Mouse (Mus musculus): ENCODE measurements at regions not wholly inside any gene's neighbourhood (a gene's known extent, or its start where the extent isn't known, plus 50 kb on each side); places are given as distances from the start of the nearest gene placed in this dataset.

DNA sequence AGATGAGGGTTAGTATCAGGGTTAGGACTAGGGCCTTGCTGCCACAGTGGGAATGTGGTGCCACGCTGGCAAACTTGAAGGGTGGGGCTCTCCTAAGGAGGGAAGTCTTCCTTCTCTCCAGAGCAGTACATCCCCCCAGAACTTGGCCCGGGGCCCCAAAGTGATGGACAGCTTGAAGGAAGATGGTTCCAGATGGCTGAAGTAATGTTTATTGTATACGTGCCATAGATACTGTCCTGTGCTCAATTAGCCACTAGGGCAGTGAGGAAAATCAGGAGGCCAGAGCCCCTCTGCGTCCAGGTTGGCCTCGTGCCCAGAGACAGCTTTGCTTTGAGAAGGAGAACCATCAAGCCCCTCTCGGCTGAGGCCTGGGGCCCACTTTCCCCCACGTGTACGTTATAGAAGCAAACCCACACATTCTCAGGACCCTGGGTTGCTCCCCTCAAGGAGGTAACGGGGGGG, 239.0 kb upstream of the Rtl1 start:
- H3K9ac ChIP-seq (replicated peaks; ENCODE audit: low read length, poor library complexity, severe bottlenecking): no peak overlapping the region
- no peaks in the 10 kb centered on the region for H3K27me3 ChIP-seq (ENCODE audit: insufficient read depth, low read length)
- H3K4me2 ChIP-seq (ENCODE audit: low read depth, low read length, poor library complexity, severe bottlenecking): no peak overlapping the region
- WGBS: 33% methylated on average over 9 of the region's 9 CpGs
- no peaks in the 10 kb centered on the region for H3K9me3 ChIP-seq (ENCODE audit: low read length)
- H3K4me3 ChIP-seq (ENCODE audit: low read depth, low read length): no peak overlapping the region
- no peak overlapping the region for H3K27ac ChIP-seq (ENCODE audit: low read depth, low read length)
- DNase-seq (ENCODE audit: low spot score) (peak; percentile 81), ATAC-seq (ENCODE audit: low FRiP score) (no peak)
- no peaks in the 10 kb centered on the region for H3K36me3 ChIP-seq (ENCODE audit: insufficient read depth, low read length)
- no peaks in the 10 kb centered on the region for H3K4me1 ChIP-seq (ENCODE audit: insufficient read depth, low read length)
- TF ChIP-seq CTCF (IDR thresholded peaks at IDR 0.05): no peak

DNA sequence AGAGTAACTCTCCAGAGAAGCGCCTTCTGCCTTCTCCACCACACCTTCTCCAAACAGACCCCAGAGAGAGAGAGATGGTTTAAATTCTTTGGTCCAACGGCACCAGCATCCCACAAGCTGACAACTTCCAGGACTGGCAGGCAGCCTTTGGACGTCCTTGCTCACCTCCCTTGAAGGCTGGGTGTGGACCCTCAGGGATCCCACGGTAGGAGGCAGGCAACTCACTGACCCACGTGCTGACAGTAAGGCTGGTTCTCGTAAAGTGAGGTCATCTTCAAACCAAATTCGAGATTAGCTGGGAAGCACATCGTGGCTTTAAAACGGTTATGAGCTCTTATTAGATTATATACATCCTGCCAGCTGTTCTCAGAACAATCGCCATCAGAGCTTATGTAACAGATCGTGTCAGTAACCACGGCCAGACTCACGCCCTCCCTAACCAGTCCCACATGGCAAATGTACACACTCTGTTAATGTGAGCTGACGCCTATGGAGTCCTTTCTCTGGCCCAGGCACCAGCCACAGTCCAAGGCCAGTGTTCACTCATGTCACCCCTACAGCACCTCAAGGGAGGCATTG, 239.9 kb upstream of the Rtl1 start:
- Histone ChIP-seq H3K9me3 (ENCODE audit: low read length) (no peaks in the 10 kb centered on the region), H3K27ac (ENCODE audit: low read depth, low read length) (no peak overlapping the region), H3K27me3 (ENCODE audit: insufficient read depth, low read length) (no peaks in the 10 kb centered on the region), H3K36me3 (ENCODE audit: insufficient read depth, low read length) (no peaks in the 10 kb centered on the region), H3K9ac (replicated peaks; ENCODE audit: low read length, poor library complexity, severe bottlenecking) (no peak overlapping the region), H3K4me3 (ENCODE audit: low read depth, low read length) (no peak overlapping the region), H3K4me2 (ENCODE audit: low read depth, low read length, poor library complexity, severe bottlenecking) (no peak overlapping the region), H3K4me1 (ENCODE audit: insufficient read depth, low read length) (no peaks in the 10 kb centered on the region)
- no peak for TF ChIP-seq CTCF (IDR thresholded peaks at IDR 0.05)
- ATAC-seq (ENCODE audit: low FRiP score): no peak
- no peak for DNase-seq (ENCODE audit: low spot score)
- WGBS: 67% methylated on average over 14 of the region's 14 CpGs

- no peaks in the 10 kb centered on the region for H3K27me3 ChIP-seq (ENCODE audit: insufficient read depth, low read length)
- H3K27ac ChIP-seq (ENCODE audit: low read depth, low read length): no peak overlapping the region
- DNase-seq (ENCODE audit: low spot score) (no peak), ATAC-seq (ENCODE audit: low FRiP score) (no peak)
- H3K9ac ChIP-seq (replicated peaks; ENCODE audit: low read length, poor library complexity, severe bottlenecking): no peak overlapping the region
- H3K4me2 ChIP-seq (ENCODE audit: low read depth, low read length, poor library complexity, severe bottlenecking): no peak overlapping the region
- no peak for TF ChIP-seq CTCF (IDR thresholded peaks at IDR 0.05)
- no peak overlapping the region for H3K4me3 ChIP-seq (ENCODE audit: low read depth, low read length)
- no peaks in the 10 kb centered on the region for H3K4me1 ChIP-seq (ENCODE audit: insufficient read depth, low read length)
- no peaks in the 10 kb centered on the region for H3K36me3 ChIP-seq (ENCODE audit: insufficient read depth, low read length)
- H3K9me3 ChIP-seq (ENCODE audit: low read length): no peaks in the 10 kb centered on the region
- 36% methylated on average over 8 of the region's 8 CpGs for WGBS
Observed at GRCm38 (mm10) chr12:109844723-109845601, 244.8 kb upstream of the Rtl1 start.

GRCm38 (mm10) chr12:109845602-109845906, 245.4 kb upstream of the Rtl1 start:
- 29% methylated on average over 5 of the region's 5 CpGs for WGBS
- no peak overlapping the region for H3K27ac ChIP-seq (ENCODE audit: low read depth, low read length)
- TF ChIP-seq CTCF (IDR thresholded peaks at IDR 0.05): no peak
- no peaks in the 10 kb centered on the region for H3K9me3 ChIP-seq (ENCODE audit: low read length)
- no peak for ATAC-seq (ENCODE audit: low FRiP score)
- DNase-seq (ENCODE audit: low spot score): peak; percentile 46
- no peak overlapping the region for H3K9ac ChIP-seq (replicated peaks; ENCODE audit: low read length, poor library complexity, severe bottlenecking)
- no peaks in the 10 kb centered on the region for H3K36me3 ChIP-seq (ENCODE audit: insufficient read depth, low read length)
- no peaks in the 10 kb centered on the region for H3K27me3 ChIP-seq (ENCODE audit: insufficient read depth, low read length)
- H3K4me1 ChIP-seq (ENCODE audit: insufficient read depth, low read length): no peaks in the 10 kb centered on the region
- no peak overlapping the region for H3K4me2 ChIP-seq (ENCODE audit: low read depth, low read length, poor library complexity, severe bottlenecking)
- H3K4me3 ChIP-seq (ENCODE audit: low read depth, low read length): no peak overlapping the region

DNA sequence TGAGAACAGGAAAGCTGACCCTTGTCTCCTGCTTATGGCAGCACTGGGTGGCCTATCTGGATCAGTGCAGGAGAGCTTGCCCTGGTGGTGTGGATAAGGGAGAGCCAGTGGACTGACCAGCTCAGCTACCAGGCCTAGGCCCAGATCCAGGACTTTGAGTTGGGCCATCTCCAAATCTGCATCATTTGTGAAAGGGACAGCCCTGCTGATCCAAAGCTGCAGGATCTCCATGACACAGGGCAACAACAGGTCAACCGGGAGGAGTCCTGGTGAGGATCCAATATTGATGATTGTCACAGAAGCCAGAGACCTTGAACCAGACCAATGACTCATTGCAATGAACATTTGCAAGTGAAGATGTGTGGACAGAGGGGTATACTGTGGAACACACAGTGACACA, 256.2 kb upstream of the Rtl1 start:
- no peak for TF ChIP-seq CTCF (IDR thresholded peaks at IDR 0.05)
- Histone ChIP-seq H3K27me3 (ENCODE audit: insufficient read depth, low read length) (no peaks in the 10 kb centered on the region), H3K4me3 (ENCODE audit: low read depth, low read length) (no peak overlapping the region), H3K9me3 (ENCODE audit: low read length) (no peaks in the 10 kb centered on the region), H3K4me1 (ENCODE audit: insufficient read depth, low read length) (no peaks in the 10 kb centered on the region), H3K9ac (replicated peaks; ENCODE audit: low read length, poor library complexity, severe bottlenecking) (no peak overlapping the region), H3K4me2 (ENCODE audit: low read depth, low read length, poor library complexity, severe bottlenecking) (no peak overlapping the region), H3K27ac (ENCODE audit: low read depth, low read length) (no peak overlapping the region), H3K36me3 (ENCODE audit: insufficient read depth, low read length) (no peaks in the 10 kb centered on the region)
- 88% methylated on average over 1 of the region's 1 CpGs for WGBS
- ATAC-seq (ENCODE audit: low FRiP score) (no peak), DNase-seq (ENCODE audit: low spot score) (no peak)

- Histone ChIP-seq H3K9ac (replicated peaks; ENCODE audit: low read length, poor library complexity, severe bottlenecking) (no peak overlapping the region), H3K9me3 (ENCODE audit: low read length) (no peaks in the 10 kb centered on the region), H3K27ac (ENCODE audit: low read depth, low read length) (no peak overlapping the region), H3K4me2 (ENCODE audit: low read depth, low read length, poor library complexity, severe bottlenecking) (no peak overlapping the region), H3K4me3 (ENCODE audit: low read depth, low read length) (no peak overlapping the region), H3K4me1 (ENCODE audit: insufficient read depth, low read length) (no peaks in the 10 kb centered on the region), H3K27me3 (ENCODE audit: insufficient read depth, low read length) (no peaks in the 10 kb centered on the region), H3K36me3 (ENCODE audit: insufficient read depth, low read length) (no peaks in the 10 kb centered on the region)
- ATAC-seq (ENCODE audit: low FRiP score) (no peak), DNase-seq (ENCODE audit: low spot score) (no peak)
- no peak for TF ChIP-seq CTCF (IDR thresholded peaks at IDR 0.05)
- 54% methylated on average over 4 of the region's 4 CpGs for WGBS
Observed at GRCm38 (mm10) chr12:109857705-109858104, 257.6 kb upstream of the Rtl1 start.

Measured in midbrain, postnatal 0 days (tissue).